Mouse (Mus musculus) cerebellum, adult 2 months (tissue): ENCODE results near the gene N4bp2.

Experiments
- CTCF ChIP-seq: fragments of 200-500 bp; IDR thresholded peaks from 2 replicates; pipeline ENCODE4 v1.5.1; 2011; ENCODE audit warnings: low read depth, mild to moderate bottlenecking, control low read depth, low read length, moderate library complexity, borderline replicate concordance; ENCODE audit not compliant: insufficient read depth
- POLR2A ChIP-seq: fragments of 200-500 bp; IDR thresholded peaks from 2 replicates; pipeline ENCODE4 v1.6.1; 2011; ENCODE audit warnings: low read length, control low read depth, borderline replicate concordance; ENCODE audit not compliant: insufficient read depth

- no peak for TF ChIP-seq CTCF
- no peak for TF ChIP-seq POLR2A
Measured at GRCm38 (mm10) chr5:65863349-65863749, 100.0 kb downstream of the N4bp2 start.
